Comparison of ENCODE assay signal across 8 mouse cellular contexts in the genomic region with DNA sequence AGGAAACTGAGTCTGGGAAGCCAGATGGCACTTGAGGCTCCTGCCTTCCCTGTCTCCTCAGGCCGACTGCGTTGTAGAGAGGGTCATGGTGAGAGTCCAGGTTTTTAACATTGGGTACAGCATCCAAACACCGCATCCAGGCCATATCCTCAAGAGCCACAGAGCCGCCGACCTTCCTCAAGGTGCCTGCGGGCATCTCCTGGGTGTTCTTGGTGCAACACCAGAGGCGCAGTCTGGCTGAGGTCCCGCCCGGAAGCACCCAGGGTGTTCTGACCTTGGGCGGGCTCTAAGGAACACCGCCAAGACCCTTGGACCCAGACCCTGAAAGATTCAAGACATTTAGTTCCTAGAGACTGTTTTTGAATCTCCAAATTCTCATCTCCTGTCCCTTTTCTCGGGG. TPM values are rescaled to one million over a fixed set of nuclear protein-coding genes. Genes with fewer than 3 reads are reported as not detected.
DNase-seq lines count a peak whose midpoint lies in the region; ATAC-seq and TF ChIP-seq lines count a peak whose summit lies in the region.

No protein-coding gene starts in this region.

- H3K9me3 ChIP-seq in forebrain, embryonic 10.5 days: no peaks in the 10 kb centered on the region
- no peaks in the 10 kb centered on the region for H3K9me3 ChIP-seq in intestine, postnatal 0 days (ENCODE audit: control insufficient read depth)

- no peaks in the 10 kb centered on the region for H3K79me2 ChIP-seq in myocyte (ENCODE audit: control insufficient read depth, insufficient read depth)

- peak overlapping the region; percentile 52; the same call in 1 of the 2 replicates for H3K9ac ChIP-seq in intestine, postnatal 0 days (ENCODE audit: low read depth, low read length)

- H3K4me2 ChIP-seq in intestine, postnatal 0 days (replicated peaks; ENCODE audit: low read depth): peak overlapping the region; percentile 84
- H3K4me2 ChIP-seq in myocyte (ENCODE audit: low read depth): peak overlapping the region; percentile 91

- peaks cover 20% of the 10 kb centered on the region; the same call in 1 of the 2 replicates for H3K4me1 ChIP-seq in lung, adult 2 months (ENCODE audit: control insufficient read depth, insufficient read depth, low read length)
- peaks cover 73% of the 10 kb centered on the region for H3K4me1 ChIP-seq in forebrain, embryonic 10.5 days
- H3K4me1 ChIP-seq in intestine, postnatal 0 days (replicated peaks; ENCODE audit: control insufficient read depth, insufficient read depth, low read length): peaks cover 15% of the 10 kb centered on the region

- ATAC-seq in intestine, postnatal 0 days: no peak

- TF ChIP-seq CTCF in lung, adult 2 months (IDR thresholded peaks at IDR 0.05; ENCODE audit: insufficient read depth, low read length): no peak
- no peak for TF ChIP-seq CTCF in intestine, postnatal 0 days (IDR thresholded peaks at IDR 0.05; ENCODE audit: low read depth)

- H3K4me3 ChIP-seq in lung, adult 2 months (replicated peaks; ENCODE audit: extremely low read depth, low read depth, low read length): peak overlapping the region; percentile 53
- peak overlapping the region; percentile 78 for H3K4me3 ChIP-seq in forebrain, embryonic 10.5 days
- peak overlapping the region; percentile 53 for H3K4me3 ChIP-seq in intestine, postnatal 0 days (ENCODE audit: low read depth, low read length)
- H3K4me3 ChIP-seq in myocyte: peak overlapping the region; percentile 30

- H3ac ChIP-seq in myocyte (ENCODE audit: control insufficient read depth, insufficient read length): no peak overlapping the region

- 14% methylated on average over 12 of the region's 12 CpGs for WGBS in lung, adult 2 months
- 11% methylated on average over 12 of the region's 12 CpGs for WGBS in forebrain, embryonic 10.5 days
- 9% methylated on average over 12 of the region's 12 CpGs for WGBS in intestine, postnatal 0 days

- no peak for DNase-seq in lung, adult 2 months
- no peak for DNase-seq in lung, postnatal 10 days
- DNase-seq in forebrain, embryonic 10.5 days (ENCODE audit: extremely low spot score, low spot score): no peak
- no peak for DNase-seq in Muller cell, postnatal 12 days (ENCODE audit: inconsistent ontology term)
- DNase-seq in thymus, postnatal 4 days: no peak
- DNase-seq in adrenal gland, adult (ENCODE audit: inconsistent age in 2 of 2, low spot score in 1 of 2): no peak

- H3K27me3 ChIP-seq in forebrain, embryonic 10.5 days (ENCODE audit: poor library complexity, severe bottlenecking): peaks cover 75% of the 10 kb centered on the region
- H3K27me3 ChIP-seq in intestine, postnatal 0 days (replicated peaks; ENCODE audit: control insufficient read depth, insufficient read depth, low read length): no peaks in the 10 kb centered on the region
- no peaks in the 10 kb centered on the region for H3K27me3 ChIP-seq in myocyte (ENCODE audit: control insufficient read depth, insufficient read depth, insufficient read length)

- H3K27ac ChIP-seq in forebrain, embryonic 10.5 days: peak overlapping the region; percentile 93
- no peak overlapping the region for H3K27ac ChIP-seq in intestine, postnatal 0 days (ENCODE audit: low read depth, low read length)

- TF ChIP-seq POLR2A in lung, adult 2 months (IDR thresholded peaks at IDR 0.05; ENCODE audit: borderline replicate concordance, extremely low read depth, low read depth, low read length): no peak
- TF ChIP-seq POLR2A in myocyte (IDR thresholded peaks at IDR 0.05; ENCODE audit: insufficient read length, low read depth): no peak

- peaks cover 33% of the 10 kb centered on the region for H3K36me3 ChIP-seq in forebrain, embryonic 10.5 days (replicated peaks)
- H3K36me3 ChIP-seq in intestine, postnatal 0 days (ENCODE audit: control insufficient read depth, insufficient read depth): 0 out of 2 replicates have a peak, but pooled peaks cover 9% of the 10 kb centered on the region
- no peaks in the 10 kb centered on the region for H3K36me3 ChIP-seq in myocyte (ENCODE audit: control insufficient read depth, insufficient read depth)

TF ChIP-seq in myocyte, 11 proteins besides CTCF, POLR2A, EP300 and RAD21:
- TF ChIP-seq MYOG (IDR thresholded peaks at IDR 0.05; ENCODE audit: control insufficient read depth in 1 of 3, insufficient read depth in 1 of 3, insufficient read length in 2 of 3, low read depth in 2 of 3) (no peak), E2F4 (IDR thresholded peaks at IDR 0.05; ENCODE audit: insufficient read depth) (no peak), REST (IDR thresholded peaks at IDR 0.05; ENCODE audit: insufficient read depth, insufficient read length) (no peak), MYOD1 (IDR thresholded peaks at IDR 0.05; ENCODE audit: control insufficient read depth in 1 of 3, insufficient read length in 2 of 3, low read depth in 2 of 3) (no peak), TCF12 (IDR thresholded peaks at IDR 0.05; ENCODE audit: insufficient read depth, poor library complexity, severe bottlenecking) (no peak), SRF (IDR thresholded peaks at IDR 0.05; ENCODE audit: control insufficient read depth, insufficient read length, low read depth) (no peak), USF1 (IDR thresholded peaks at IDR 0.05; ENCODE audit: low read depth) (no peak), POLR2AphosphoS2 (IDR thresholded peaks at IDR 0.05; ENCODE audit: insufficient read length, low read depth) (no peak), MAX (IDR thresholded peaks at IDR 0.05; ENCODE audit: low read depth) (no peak), CEBPB (IDR thresholded peaks at IDR 0.05; ENCODE audit: insufficient read depth, poor library complexity, severe bottlenecking) (no peak), TCF3 (IDR thresholded peaks at IDR 0.05; ENCODE audit: insufficient read length, low read depth) (no peak)

RNA-seq across cellular contexts. Expression of gene Ckb, which starts 0.4 kb away (rescaled TPM):
- polyA plus RNA-seq in lung, adult 2 months (2012; rRNA removed): 261 and 274 TPM in 2 replicates
- polyA plus RNA-seq in forebrain, embryonic 10.5 days (2016; fragmentation: Nextera tagmentation; extraction: Ambion mirVana): 1,567 and 1,577 TPM in 2 replicates
- 628 and 645 TPM in 2 replicates for polyA plus RNA-seq in intestine, postnatal 0 days (2015; fragmentation: Nextera tagmentation; extraction: Ambion mirVana)
- 670 TPM for polyA plus RNA-seq in myocyte (2012; fragmentation: generic; extraction: Trizol)

RNA-seq across cellular contexts. Expression of gene Trmt61a, which starts 5.3 kb away (rescaled TPM):
- 21.6 and 24.3 TPM in 2 replicates for polyA plus RNA-seq in lung, adult 2 months (2012; rRNA removed)
- polyA plus RNA-seq in forebrain, embryonic 10.5 days (2016; fragmentation: Nextera tagmentation; extraction: Ambion mirVana): 23.7 and 23.8 TPM in 2 replicates
- 5.6 TPM in 2 replicates for polyA plus RNA-seq in intestine, postnatal 0 days (2015; fragmentation: Nextera tagmentation; extraction: Ambion mirVana)
- polyA plus RNA-seq in myocyte (2012; fragmentation: generic; extraction: Trizol): 17.7 TPM

RNA-seq across cellular contexts. Expression of gene Bag5, which starts 40.5 kb away (rescaled TPM):
- polyA plus RNA-seq in lung, adult 2 months (2012; rRNA removed): 21.4 and 21.9 TPM in 2 replicates
- polyA plus RNA-seq in forebrain, embryonic 10.5 days (2016; fragmentation: Nextera tagmentation; extraction: Ambion mirVana): 56.5 and 57.5 TPM in 2 replicates
- polyA plus RNA-seq in intestine, postnatal 0 days (2015; fragmentation: Nextera tagmentation; extraction: Ambion mirVana): 29.6 and 32.1 TPM in 2 replicates
- 20.3 TPM for polyA plus RNA-seq in myocyte (2012; fragmentation: generic; extraction: Trizol)

RNA-seq across cellular contexts. Expression of gene Apopt1, which starts 40.5 kb away (rescaled TPM):
- 22.5 and 30.9 TPM in 2 replicates for polyA plus RNA-seq in lung, adult 2 months (2012; rRNA removed)
- polyA plus RNA-seq in forebrain, embryonic 10.5 days (2016; fragmentation: Nextera tagmentation; extraction: Ambion mirVana): 57.9 and 62.6 TPM in 2 replicates
- 42.6 and 44.8 TPM in 2 replicates for polyA plus RNA-seq in intestine, postnatal 0 days (2015; fragmentation: Nextera tagmentation; extraction: Ambion mirVana)
- 54.6 TPM for polyA plus RNA-seq in myocyte (2012; fragmentation: generic; extraction: Trizol)
